Mouse (Mus musculus): ENCODE results near the gene Slc1a3. TPM values are rescaled to one million over a fixed set of nuclear protein-coding genes. Genes with fewer than 3 reads are reported as not detected.
A peak's percentile ranks its signal among the peaks of the same experiment; 100 is the strongest.

The Slc1a3 gene
- polyA plus RNA-seq, 1 experiment from 2014 or later: 256 TPM

DNA sequence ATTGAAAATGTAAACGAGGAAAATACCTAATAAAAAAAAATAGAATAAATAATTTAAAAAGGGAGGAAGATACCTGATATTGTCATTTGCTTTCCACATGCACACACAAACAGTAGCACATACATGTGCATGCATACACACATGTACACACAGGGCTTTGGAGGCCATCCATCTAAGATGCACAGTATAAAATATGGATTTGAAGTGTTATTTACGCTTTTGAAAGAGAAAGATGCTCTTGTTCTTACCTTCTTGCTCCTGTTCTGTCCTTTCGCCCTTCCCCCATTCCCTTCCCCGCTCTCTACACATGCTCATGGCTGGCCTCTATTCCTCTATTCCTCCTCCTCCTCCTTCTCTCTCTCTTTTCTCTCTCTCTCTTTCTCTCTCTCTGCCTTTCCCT, 34.9 kb downstream of the Slc1a3 start:
- Histone ChIP-seq H3K27me3 (replicated peaks; ENCODE audit: control insufficient read depth, insufficient read depth, low read length) (no peaks in the 10 kb centered on the region), H3K9ac (ENCODE audit: low read depth, low read length) (no peak overlapping the region), H3K9me3 (ENCODE audit: control insufficient read depth, low read length) (no peaks in the 10 kb centered on the region), H3K4me1 (ENCODE audit: control insufficient read depth, insufficient read depth, low read depth, low read length) (no peaks in the 10 kb centered on the region), H3K36me3 (ENCODE audit: control insufficient read depth, insufficient read depth, low read length) (no peaks in the 10 kb centered on the region), H3K4me3 (ENCODE audit: low read length) (no peak overlapping the region), H3K4me2 (ENCODE audit: low read length) (no peak overlapping the region), H3K27ac (ENCODE audit: low read depth, low read length) (no peak overlapping the region)
- 90% methylated on average over 4 of the region's 4 CpGs for WGBS
- ATAC-seq: no peak

DNA sequence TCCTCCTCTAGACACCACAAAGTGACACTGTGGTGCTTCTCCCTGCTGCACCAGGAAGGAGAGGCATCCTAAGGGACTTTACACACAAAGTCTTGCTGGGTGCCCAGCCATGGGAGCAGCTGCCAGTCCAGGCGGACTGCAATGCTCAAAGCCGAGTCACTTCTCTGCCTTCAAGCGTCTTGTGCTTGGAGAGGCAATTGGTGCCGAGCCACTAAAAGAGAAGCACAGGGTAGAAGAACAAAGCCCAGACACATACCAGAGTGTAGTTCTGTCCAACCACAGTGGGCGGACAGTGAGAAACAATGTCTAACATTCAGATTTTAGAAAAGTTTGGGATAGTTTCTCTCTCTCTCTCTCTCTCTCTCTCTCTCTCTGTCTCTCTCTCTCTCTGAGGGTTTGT, 38.0 kb downstream of the Slc1a3 start:
- H3K36me3 ChIP-seq (ENCODE audit: control insufficient read depth, insufficient read depth, low read length): no peaks in the 10 kb centered on the region
- no peaks in the 10 kb centered on the region for H3K9me3 ChIP-seq (ENCODE audit: control insufficient read depth, low read length)
- no peak for ATAC-seq
- no peak overlapping the region for H3K4me3 ChIP-seq (ENCODE audit: low read length)
- no peaks in the 10 kb centered on the region for H3K4me1 ChIP-seq (ENCODE audit: control insufficient read depth, insufficient read depth, low read depth, low read length)
- no peak overlapping the region for H3K4me2 ChIP-seq (ENCODE audit: low read length)
- H3K27ac ChIP-seq (ENCODE audit: low read depth, low read length): 0 out of 2 replicates have a peak overlapping the region, but pooled peaks have one; percentile 20
- no peaks in the 10 kb centered on the region for H3K27me3 ChIP-seq (replicated peaks; ENCODE audit: control insufficient read depth, insufficient read depth, low read length)
- 64% methylated on average over 5 of the region's 5 CpGs for WGBS
- H3K9ac ChIP-seq (ENCODE audit: low read depth, low read length): no peak overlapping the region

DNA sequence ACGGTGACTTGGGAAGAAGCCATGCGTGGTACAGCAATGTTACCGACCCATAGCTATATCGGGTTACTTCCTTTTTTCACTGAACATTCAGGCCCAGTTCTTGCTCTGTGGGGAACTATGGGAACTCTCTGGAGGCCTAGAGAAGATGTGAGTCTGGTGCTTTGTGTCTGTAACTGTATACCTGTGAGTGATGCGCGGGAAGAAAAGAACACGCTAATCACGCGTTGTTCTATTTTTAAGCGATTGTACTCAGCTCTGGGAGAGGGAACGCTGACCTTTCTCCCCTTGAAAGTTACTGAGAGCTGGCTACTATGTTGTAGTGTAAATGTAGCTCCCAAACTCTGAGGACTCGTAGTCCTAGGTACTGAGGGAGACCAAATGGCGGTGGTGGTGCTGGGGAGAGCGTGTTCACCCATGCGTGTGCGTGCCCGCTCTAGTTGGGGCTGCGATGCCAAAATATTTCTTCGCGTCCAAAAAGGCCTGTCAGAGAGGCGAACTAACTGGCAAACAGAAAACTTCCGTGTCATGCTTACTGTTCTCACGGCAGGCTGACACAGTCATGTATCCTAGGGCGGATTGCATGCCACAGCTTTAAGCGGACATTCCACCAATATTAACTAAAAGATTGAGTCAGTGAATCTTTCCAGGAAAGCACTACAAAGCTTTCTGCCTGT, 42.6 kb downstream of the Slc1a3 start:
- Histone ChIP-seq H3K36me3 (ENCODE audit: control insufficient read depth, insufficient read depth, low read length) (no peaks in the 10 kb centered on the region), H3K4me3 (ENCODE audit: low read length) (no peak overlapping the region), H3K27me3 (replicated peaks; ENCODE audit: control insufficient read depth, insufficient read depth, low read length) (no peaks in the 10 kb centered on the region), H3K9ac (ENCODE audit: low read depth, low read length) (no peak overlapping the region), H3K27ac (ENCODE audit: low read depth, low read length) (no peak overlapping the region), H3K4me2 (ENCODE audit: low read length) (no peak overlapping the region), H3K4me1 (ENCODE audit: control insufficient read depth, insufficient read depth, low read depth, low read length) (peaks cover 4% of the 10 kb centered on the region), H3K9me3 (ENCODE audit: control insufficient read depth, low read length) (no peaks in the 10 kb centered on the region)
- WGBS: 90% methylated on average over 25 of the region's 25 CpGs
- ATAC-seq: no peak

DNA sequence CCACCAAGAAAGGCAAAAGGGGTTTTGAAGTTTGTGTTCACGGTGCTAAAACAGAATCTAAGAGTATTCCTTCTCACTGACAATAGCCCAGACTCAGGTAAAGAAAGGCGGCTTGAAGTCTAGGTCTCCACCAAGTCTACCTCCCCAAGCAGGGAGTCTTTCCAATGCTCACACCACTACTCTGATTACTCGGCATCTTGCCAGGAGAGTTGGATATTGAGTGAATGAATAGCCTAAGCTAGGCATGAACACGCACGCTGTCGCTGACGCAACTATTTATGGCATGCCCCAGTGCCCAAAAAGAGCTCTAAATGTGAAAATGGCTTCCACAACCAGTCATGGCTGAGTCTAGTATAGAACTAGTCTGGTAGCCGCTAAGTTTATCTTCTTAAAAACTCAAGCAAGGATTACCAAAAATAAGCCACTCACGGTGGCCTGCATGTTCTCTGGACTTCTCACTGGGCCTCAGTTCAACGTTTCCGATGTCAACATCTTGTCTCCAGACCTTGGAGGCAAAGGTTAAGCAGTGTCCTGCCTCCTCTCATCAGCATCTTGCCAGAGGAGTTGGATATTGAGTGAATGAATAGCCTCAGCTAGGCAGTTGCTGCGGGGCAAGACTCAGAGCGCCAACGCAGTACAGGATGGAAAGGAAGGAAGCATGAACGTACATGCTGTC, 44.8 kb downstream of the Slc1a3 start:
- Histone ChIP-seq H3K36me3 (ENCODE audit: control insufficient read depth, insufficient read depth, low read length) (no peaks in the 10 kb centered on the region), H3K4me1 (ENCODE audit: control insufficient read depth, insufficient read depth, low read depth, low read length) (peaks cover 6% of the 10 kb centered on the region), H3K4me2 (ENCODE audit: low read length) (no peak overlapping the region), H3K4me3 (ENCODE audit: low read length) (no peak overlapping the region), H3K27me3 (replicated peaks; ENCODE audit: control insufficient read depth, insufficient read depth, low read length) (no peaks in the 10 kb centered on the region), H3K27ac (ENCODE audit: low read depth, low read length) (no peak overlapping the region), H3K9ac (ENCODE audit: low read depth, low read length) (no peak overlapping the region), H3K9me3 (ENCODE audit: control insufficient read depth, low read length) (no peaks in the 10 kb centered on the region)
- 82% methylated on average over 15 of the region's 15 CpGs for WGBS
- no peak for ATAC-seq

DNA sequence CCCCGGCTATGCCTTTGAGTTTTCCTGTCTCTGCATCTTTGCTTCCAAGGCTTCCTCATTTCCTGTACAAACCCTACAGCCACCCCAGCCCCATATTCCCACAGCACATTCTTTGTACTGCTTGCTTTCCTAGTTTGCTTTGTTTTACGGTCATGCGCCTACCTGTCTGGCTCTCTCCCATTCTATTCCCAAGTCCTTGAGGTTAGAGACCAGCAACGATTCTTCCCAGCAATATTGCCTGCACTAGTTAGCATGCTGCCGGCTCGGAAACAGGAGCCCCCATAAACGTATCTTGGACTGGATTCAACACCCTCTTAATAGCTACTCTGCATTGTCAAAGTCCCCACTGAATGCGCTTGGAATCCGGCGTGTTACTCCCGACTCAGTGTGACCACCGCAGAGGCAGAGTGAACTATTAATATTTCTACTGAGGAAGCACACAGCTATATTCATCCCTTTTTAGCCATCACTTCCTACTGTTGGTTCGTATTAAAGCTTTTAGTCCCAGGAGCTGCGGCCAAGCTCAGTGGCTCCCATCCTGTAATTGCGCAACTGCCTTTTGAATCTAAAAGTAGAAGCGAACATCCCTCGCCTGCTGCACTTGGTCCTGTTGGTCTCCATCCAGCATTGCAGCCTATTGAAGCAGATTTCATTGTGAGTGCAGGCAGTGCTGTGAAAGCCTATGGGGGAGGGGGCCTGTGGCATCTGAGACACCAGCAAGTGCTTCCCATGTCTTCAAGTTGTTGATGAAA, 47.0 kb downstream of the Slc1a3 start:
- peak; percentile 69 for ATAC-seq
- no peaks in the 10 kb centered on the region for H3K36me3 ChIP-seq (ENCODE audit: control insufficient read depth, insufficient read depth, low read length)
- peak overlapping the region; percentile 42 for H3K4me2 ChIP-seq (ENCODE audit: low read length)
- WGBS: 30% methylated on average over 17 of the region's 17 CpGs
- peak overlapping the region; percentile 6 for H3K4me3 ChIP-seq (ENCODE audit: low read length)
- H3K4me1 ChIP-seq (ENCODE audit: control insufficient read depth, insufficient read depth, low read depth, low read length): peaks cover 14% of the 10 kb centered on the region
- peak overlapping the region; percentile 24 for H3K27ac ChIP-seq (ENCODE audit: low read depth, low read length)
- no peaks in the 10 kb centered on the region for H3K9me3 ChIP-seq (ENCODE audit: control insufficient read depth, low read length)
- H3K27me3 ChIP-seq (replicated peaks; ENCODE audit: control insufficient read depth, insufficient read depth, low read length): no peaks in the 10 kb centered on the region
- H3K9ac ChIP-seq (ENCODE audit: low read depth, low read length): no peak overlapping the region

DNA sequence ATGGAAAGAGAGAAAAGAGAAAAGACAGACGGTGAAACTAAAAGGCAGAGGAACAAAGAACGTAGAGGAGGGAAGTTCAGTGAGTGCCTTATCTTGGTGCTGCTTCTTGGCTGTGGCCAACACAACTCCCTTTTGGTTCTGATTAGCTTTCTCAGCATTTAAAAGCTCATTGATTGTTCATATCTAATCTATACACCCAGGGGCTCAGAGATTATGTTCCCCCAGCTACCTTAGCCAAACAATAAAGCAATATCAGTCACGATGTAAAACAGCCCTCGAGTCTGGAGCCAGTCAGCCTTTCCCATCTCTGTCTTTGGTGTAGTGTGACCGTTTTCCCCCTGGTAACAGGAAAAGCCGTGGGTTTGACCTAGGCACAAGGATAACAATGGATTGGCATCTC, 48.7 kb downstream of the Slc1a3 start:
- Histone ChIP-seq H3K4me3 (ENCODE audit: low read length) (no peak overlapping the region), H3K27me3 (replicated peaks; ENCODE audit: control insufficient read depth, insufficient read depth, low read length) (no peaks in the 10 kb centered on the region), H3K27ac (ENCODE audit: low read depth, low read length) (no peak overlapping the region), H3K4me1 (ENCODE audit: control insufficient read depth, insufficient read depth, low read depth, low read length) (peaks cover 14% of the 10 kb centered on the region), H3K36me3 (ENCODE audit: control insufficient read depth, insufficient read depth, low read length) (no peaks in the 10 kb centered on the region), H3K9ac (ENCODE audit: low read depth, low read length) (no peak overlapping the region), H3K9me3 (ENCODE audit: control insufficient read depth, low read length) (no peaks in the 10 kb centered on the region), H3K4me2 (ENCODE audit: low read length) (no peak overlapping the region)
- WGBS: 70% methylated on average over 6 of the region's 6 CpGs
- no peak for ATAC-seq

DNA sequence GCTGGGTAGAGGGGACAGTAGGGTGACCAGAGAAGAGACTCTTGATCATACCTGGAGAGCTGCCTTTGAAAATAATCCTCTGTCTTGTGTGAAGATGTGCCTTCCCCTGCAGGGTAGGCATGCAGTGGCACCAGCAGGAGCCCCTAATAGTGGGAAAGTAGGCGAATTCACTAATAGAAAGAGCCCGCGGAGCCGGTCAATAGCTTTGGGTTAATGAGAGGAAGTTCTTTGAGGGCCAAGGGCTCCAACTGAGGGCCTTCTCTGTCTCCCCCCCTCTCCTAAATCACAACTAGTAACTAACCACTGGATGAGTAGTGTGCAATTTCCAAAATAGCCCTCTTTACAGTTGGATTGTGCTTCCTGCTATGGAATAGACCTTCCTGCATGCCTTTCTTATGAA, 50.6 kb downstream of the Slc1a3 start:
- 31% methylated on average over 4 of the region's 4 CpGs for WGBS
- Histone ChIP-seq H3K9ac (ENCODE audit: low read depth, low read length) (no peak overlapping the region), H3K27me3 (replicated peaks; ENCODE audit: control insufficient read depth, insufficient read depth, low read length) (no peaks in the 10 kb centered on the region), H3K4me2 (ENCODE audit: low read length) (no peak overlapping the region), H3K4me3 (ENCODE audit: low read length) (no peak overlapping the region), H3K27ac (ENCODE audit: low read depth, low read length) (peak overlapping the region; percentile 73), H3K4me1 (ENCODE audit: control insufficient read depth, insufficient read depth, low read depth, low read length) (peaks cover 14% of the 10 kb centered on the region), H3K9me3 (ENCODE audit: control insufficient read depth, low read length) (no peaks in the 10 kb centered on the region), H3K36me3 (ENCODE audit: control insufficient read depth, insufficient read depth, low read length) (no peaks in the 10 kb centered on the region)
- 0 out of 2 replicates have a peak, but pooled peaks have one; percentile 25 for ATAC-seq

DNA sequence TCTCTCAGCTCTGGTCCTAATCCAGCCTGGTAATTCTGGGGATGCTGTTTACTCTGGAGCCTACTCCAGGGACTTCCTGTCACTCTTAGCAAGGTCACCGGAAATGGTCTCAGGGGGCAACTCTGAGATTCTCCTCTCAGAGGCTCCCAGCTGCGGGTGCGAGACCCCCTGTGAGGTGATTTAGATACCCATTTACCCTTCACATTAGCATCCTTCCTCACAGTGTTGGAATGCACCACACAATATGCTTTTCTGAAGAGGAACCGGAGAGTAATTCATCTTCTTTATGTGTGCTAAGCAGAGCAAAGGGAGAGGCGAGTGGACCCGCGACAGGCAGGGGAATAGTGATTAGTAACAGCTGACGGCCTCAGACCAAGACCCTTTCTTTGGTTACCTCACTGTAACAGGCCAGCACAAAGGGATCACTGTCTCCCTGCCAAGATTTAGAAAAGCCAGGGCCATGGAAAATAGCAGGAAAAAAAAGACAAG, 51.0 kb downstream of the Slc1a3 start:
- Histone ChIP-seq H3K36me3 (ENCODE audit: control insufficient read depth, insufficient read depth, low read length) (no peaks in the 10 kb centered on the region), H3K9ac (ENCODE audit: low read depth, low read length) (no peak overlapping the region), H3K27me3 (replicated peaks; ENCODE audit: control insufficient read depth, insufficient read depth, low read length) (no peaks in the 10 kb centered on the region), H3K27ac (ENCODE audit: low read depth, low read length) (peak overlapping the region; percentile 73), H3K4me2 (ENCODE audit: low read length) (no peak overlapping the region), H3K4me3 (ENCODE audit: low read length) (no peak overlapping the region), H3K4me1 (ENCODE audit: control insufficient read depth, insufficient read depth, low read depth, low read length) (peaks cover 14% of the 10 kb centered on the region), H3K9me3 (ENCODE audit: control insufficient read depth, low read length) (no peaks in the 10 kb centered on the region)
- WGBS: 9% methylated on average over 8 of the region's 8 CpGs
- peak; percentile 92 for ATAC-seq

All from hindbrain, embryonic 16.5 days (tissue).